Mouse (Mus musculus) stomach, embryonic 16.5 days (tissue): Measurements from ENCODE around the gene Rras. TPM values are rescaled to one million over a fixed set of nuclear protein-coding genes. Genes with fewer than 3 reads are reported as not detected.
A peak's percentile ranks its signal among the peaks of the same experiment; 100 is the strongest.

Source experiments
- ATAC-seq: fragments of 200-750 bp; cut with Nextera tagmentation; 2 replicates; pipeline ENCODE4 v1.8.0; 2017; ENCODE audit warnings: moderate number of reproducible peaks, moderate TSS enrichment; ENCODE audit not compliant: insufficient read depth, low FRiP score
- H3K27ac ChIP-seq: fragments of 300-500 bp; sonication (generic); 2 replicates; pipeline ENCODE4 v1.5.1; 2014; ENCODE audit warnings: low read length
- H3K27me3 ChIP-seq: fragments of 300-500 bp; sonication (generic); 2 replicates; pipeline ENCODE4 v1.6.1; 2014; ENCODE audit warnings: low read length, control low read depth, mixed read lengths; ENCODE audit not compliant: control insufficient read depth, insufficient read depth
- H3K36me3 ChIP-seq: fragments of 300-500 bp; sonication (generic); 2 replicates; pipeline ENCODE4 v1.6.1; 2014; ENCODE audit warnings: low read length; ENCODE audit not compliant: control insufficient read depth, insufficient read depth
- H3K4me1 ChIP-seq: fragments of 300-500 bp; sonication (generic); 2 replicates; pipeline ENCODE4 v1.6.1; 2014; ENCODE audit warnings: low read length, control low read depth, mixed read lengths; ENCODE audit not compliant: control insufficient read depth, insufficient read depth
- H3K4me2 ChIP-seq: fragments of 300-500 bp; sonication (generic); 2 replicates; pipeline ENCODE4 v1.6.1; 2014; ENCODE audit warnings: low read depth, low read length, mixed read lengths
- H3K4me3 ChIP-seq: fragments of 300-500 bp; sonication (generic); replicated peaks from 2 replicates; pipeline ENCODE4 v1.5.1; 2014; ENCODE audit warnings: mild to moderate bottlenecking, low read length
- H3K9ac ChIP-seq: fragments of 300-500 bp; sonication (generic); 2 replicates; pipeline ENCODE4 v1.6.1; 2014; ENCODE audit warnings: low read length
- H3K9me3 ChIP-seq: fragments of 300-500 bp; sonication (generic); replicated peaks from 2 replicates; pipeline ENCODE4 v1.6.1; 2016; ENCODE audit warnings: low read length, control low read depth; ENCODE audit not compliant: control insufficient read depth
- WGBS: fragments of 180-500 bp; shearing (Covaris S2); extraction: QIAGEN DNeasy Blood & Tissue Kit; methylation state at CpG from one replicate; pipeline ENCODE4 v1.1.7; 2014; 5-methylcytosine and 5-hydroxymethylcytosine counted together
- polyA plus RNA-seq: library from polyadenylated mRNA; unstranded; fragments of >200 nt; fragmentation: Nextera tagmentation; extraction: Ambion mirVana; gene quantifications from 2 replicates; pipeline ENCODE4 v1.2.1, GENCODE M21; 2015

Rras gene
- polyA plus RNA-seq, 1 experiment from 2014 or later: 68.0 TPM

DNA sequence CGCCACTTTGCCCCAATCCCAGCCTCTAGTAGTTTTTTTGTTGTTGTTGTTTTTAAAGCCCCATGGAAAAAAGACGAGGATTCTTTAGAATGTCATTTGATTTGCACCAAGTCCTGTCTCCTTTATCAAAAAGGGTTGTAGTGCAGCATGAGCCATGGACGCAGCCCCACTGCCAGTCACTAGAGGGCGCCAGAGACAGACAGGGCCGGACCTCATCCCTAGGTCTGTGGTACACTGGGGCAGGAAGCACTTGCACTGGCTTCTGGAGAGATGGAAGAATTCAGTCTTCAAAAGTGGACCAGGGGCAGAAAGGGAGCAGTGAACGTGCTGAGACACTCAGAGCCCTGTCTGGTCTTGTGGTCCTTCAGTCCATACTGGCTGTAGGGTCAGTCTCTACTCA, 34.7 kb upstream of the Rras start:
- Histone ChIP-seq H3K9ac (no peak overlapping the region), H3K4me3 (no peak overlapping the region), H3K9me3 (no peaks in the 10 kb centered on the region), H3K4me1 (peaks cover 20% of the 10 kb centered on the region), H3K27ac (no peak overlapping the region), H3K4me2 (no peak overlapping the region), H3K27me3 (no peaks in the 10 kb centered on the region), H3K36me3 (peaks cover 29% of the 10 kb centered on the region)
- no peak for ATAC-seq
- 29% methylated on average over 6 of the region's 6 CpGs for WGBS

DNA sequence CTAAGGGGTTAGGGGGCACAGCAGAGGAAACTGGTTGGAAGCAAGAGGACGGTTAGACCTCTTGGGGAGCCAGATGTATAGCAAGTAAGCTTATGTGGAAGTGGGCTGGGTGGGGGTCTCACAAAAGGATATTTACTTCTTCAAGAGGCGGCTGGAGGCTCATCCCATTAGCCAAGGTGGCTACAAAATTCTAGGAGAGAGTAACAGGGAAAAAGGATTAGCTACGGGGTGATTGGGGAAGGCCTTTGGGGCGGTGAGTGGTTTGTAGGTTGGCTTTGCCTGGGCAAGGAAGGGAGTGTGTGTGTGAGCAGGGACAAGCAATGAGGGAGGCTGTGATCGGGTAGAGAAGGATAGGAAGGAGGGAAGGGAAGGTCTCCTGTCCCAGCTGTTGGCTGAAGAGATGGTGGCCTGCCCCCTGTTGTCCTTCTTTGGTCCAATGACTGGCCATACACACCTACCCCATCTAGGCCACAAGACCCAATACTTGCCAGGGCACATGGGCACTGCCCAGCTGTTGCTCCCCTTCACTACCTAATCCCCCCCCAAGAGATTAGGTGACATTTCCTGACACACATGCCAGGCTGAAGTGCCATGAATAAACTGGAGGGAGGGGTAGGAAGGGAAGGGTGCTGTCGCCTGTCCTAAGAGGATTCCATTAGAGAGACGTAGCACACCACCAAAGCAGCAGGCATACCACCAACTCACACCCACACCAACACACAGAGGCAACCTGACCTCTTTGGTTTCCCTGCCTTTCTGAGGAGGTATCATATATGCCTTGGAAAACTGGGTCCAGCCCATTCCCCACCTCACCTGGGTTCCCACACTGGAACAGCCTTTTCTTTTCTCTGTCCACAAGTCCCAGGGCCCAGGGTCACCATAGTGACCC, 33.6 kb upstream of the Rras start:
- peaks cover 20% of the 10 kb centered on the region for H3K36me3 ChIP-seq
- peak overlapping the region; percentile 34; the same call in 1 of the 2 replicates for H3K9ac ChIP-seq
- H3K27me3 ChIP-seq: no peaks in the 10 kb centered on the region
- peaks cover 24% of the 10 kb centered on the region for H3K4me1 ChIP-seq
- 0 out of 2 replicates have a peak overlapping the region, but pooled peaks have one; percentile 97 for H3K4me3 ChIP-seq
- H3K9me3 ChIP-seq: no peaks in the 10 kb centered on the region
- WGBS: 67% methylated on average over 7 of the region's 7 CpGs
- peak overlapping the region; percentile 56 for H3K4me2 ChIP-seq
- 0 out of 2 replicates have a peak overlapping the region, but pooled peaks have one; percentile 26 for H3K27ac ChIP-seq
- no peak for ATAC-seq

DNA sequence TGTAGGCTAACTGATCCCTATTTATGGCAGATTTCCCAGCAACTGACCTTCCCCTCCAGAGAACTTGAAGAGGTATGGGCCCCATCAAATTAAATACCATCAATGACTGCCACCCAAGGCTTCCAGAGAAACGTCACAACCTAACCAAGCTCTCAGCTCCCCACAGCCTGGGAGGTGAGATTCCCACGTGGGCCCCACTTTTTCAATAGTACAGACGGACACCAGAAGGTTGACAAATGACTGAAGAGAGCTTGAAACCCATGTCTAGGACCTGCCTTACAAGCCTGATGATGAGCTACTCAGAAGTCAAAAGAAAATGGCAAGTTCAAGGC, 33.0 kb upstream of the Rras start:
- H3K4me2 ChIP-seq: peak overlapping the region; percentile 56
- peak overlapping the region; percentile 98; the same call in 1 of the 2 replicates for H3K9ac ChIP-seq
- H3K27ac ChIP-seq: 0 out of 2 replicates have a peak overlapping the region, but pooled peaks have one; percentile 5
- H3K4me3 ChIP-seq: peak overlapping the region; percentile 97
- ATAC-seq: no peak
- H3K4me1 ChIP-seq: peaks cover 24% of the 10 kb centered on the region
- H3K9me3 ChIP-seq: no peaks in the 10 kb centered on the region
- H3K27me3 ChIP-seq: no peaks in the 10 kb centered on the region
- 27% methylated on average over 3 of the region's 3 CpGs for WGBS
- H3K36me3 ChIP-seq: peaks cover 17% of the 10 kb centered on the region

DNA sequence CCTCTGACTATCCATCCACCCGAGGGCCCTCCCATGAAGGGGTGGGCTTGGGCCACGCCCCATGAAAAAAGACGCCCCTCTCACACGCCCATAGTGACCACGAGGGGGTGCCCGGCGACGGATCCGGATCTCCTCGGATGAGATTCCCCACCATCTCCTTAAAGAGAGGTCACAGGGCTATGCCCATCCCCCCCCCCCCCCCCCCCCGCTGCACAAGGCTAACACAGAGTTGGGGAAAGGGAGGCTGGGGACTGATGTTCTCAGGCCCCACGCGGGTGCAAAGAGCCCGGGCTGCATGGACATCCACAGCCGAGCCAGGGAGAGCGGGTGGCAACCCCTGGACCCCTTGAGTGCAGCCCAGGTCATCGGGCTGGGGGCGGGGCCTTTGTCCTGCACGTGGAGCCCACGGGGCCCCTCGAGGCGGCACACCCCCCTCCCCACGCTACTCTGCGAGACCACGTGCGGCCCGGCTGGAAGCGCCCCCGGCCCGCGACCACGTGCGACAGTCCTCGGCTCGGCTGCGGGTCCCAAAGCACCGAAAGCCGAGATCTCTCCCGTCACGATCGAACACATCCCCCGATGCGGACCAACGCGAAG, 32.1 kb upstream of the Rras start:
- H3K36me3 ChIP-seq: peaks cover 12% of the 10 kb centered on the region; the same call in 1 of the 2 replicates
- H3K9me3 ChIP-seq: no peaks in the 10 kb centered on the region
- H3K4me2 ChIP-seq: peak overlapping the region; percentile 56
- peak overlapping the region; percentile 97 for H3K4me3 ChIP-seq
- peak overlapping the region; percentile 96 for H3K27ac ChIP-seq
- no peaks in the 10 kb centered on the region for H3K27me3 ChIP-seq
- H3K4me1 ChIP-seq: peaks cover 24% of the 10 kb centered on the region
- 1% methylated on average over 44 of the region's 45 CpGs for WGBS
- peak overlapping the region; percentile 98 for H3K9ac ChIP-seq
- no peak; the same call in 1 of the 2 replicates for ATAC-seq

DNA sequence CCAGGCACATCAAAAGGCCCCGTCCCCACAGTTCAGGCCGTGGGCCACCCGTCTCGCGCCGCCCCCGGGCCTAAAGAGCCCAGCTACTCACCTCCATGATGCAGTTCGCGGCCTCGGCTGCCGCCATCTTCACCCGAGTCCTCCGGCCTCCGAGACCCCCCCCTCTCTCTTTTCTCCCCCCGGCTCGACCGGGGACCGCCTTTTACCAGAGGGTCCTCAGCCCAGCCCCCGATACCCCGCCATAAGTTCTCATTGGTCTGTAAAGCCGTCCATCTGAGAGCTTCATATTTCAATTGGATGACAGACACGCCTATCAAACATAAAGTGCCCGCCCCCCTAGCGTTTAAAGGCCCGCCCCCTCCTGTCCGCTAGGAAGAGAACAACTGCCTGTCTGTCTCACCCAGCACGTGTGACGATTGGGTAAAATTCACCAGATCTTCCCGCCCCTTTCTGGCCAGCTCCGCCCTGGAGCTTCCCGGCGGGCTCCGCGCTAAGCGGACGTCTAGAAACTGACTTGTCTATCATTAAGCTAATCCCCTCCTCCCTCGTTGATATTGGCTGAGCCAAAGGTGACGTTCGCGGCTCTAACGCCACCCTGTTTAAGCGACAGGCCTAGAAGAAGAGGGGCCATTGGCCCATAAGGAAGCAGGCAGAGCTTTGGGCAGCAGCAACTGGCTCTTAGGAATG, 31.4 kb upstream of the Rras start, which contains the start of gene Prmt1:
Gene Prmt1 (minus strand): TSS at position 377 of the 687 bp plus-strand sequence.
- peak; percentile 97 for ATAC-seq
- Histone ChIP-seq H3K36me3 (peaks cover 8% of the 10 kb centered on the region; the same call in 1 of the 2 replicates), H3K4me1 (peaks cover 24% of the 10 kb centered on the region), H3K27ac (peak within 1 kb of the TSS; percentile 96), H3K4me2 (peak within 1 kb of the TSS; percentile 56), H3K9me3 (no peaks in the 10 kb centered on the region), H3K27me3 (no peaks in the 10 kb centered on the region), H3K9ac (peak within 1 kb of the TSS; percentile 98), H3K4me3 (peak within 1 kb of the TSS; percentile 97)
- WGBS: under 1% methylated on average over 37 of the region's 42 CpGs

DNA sequence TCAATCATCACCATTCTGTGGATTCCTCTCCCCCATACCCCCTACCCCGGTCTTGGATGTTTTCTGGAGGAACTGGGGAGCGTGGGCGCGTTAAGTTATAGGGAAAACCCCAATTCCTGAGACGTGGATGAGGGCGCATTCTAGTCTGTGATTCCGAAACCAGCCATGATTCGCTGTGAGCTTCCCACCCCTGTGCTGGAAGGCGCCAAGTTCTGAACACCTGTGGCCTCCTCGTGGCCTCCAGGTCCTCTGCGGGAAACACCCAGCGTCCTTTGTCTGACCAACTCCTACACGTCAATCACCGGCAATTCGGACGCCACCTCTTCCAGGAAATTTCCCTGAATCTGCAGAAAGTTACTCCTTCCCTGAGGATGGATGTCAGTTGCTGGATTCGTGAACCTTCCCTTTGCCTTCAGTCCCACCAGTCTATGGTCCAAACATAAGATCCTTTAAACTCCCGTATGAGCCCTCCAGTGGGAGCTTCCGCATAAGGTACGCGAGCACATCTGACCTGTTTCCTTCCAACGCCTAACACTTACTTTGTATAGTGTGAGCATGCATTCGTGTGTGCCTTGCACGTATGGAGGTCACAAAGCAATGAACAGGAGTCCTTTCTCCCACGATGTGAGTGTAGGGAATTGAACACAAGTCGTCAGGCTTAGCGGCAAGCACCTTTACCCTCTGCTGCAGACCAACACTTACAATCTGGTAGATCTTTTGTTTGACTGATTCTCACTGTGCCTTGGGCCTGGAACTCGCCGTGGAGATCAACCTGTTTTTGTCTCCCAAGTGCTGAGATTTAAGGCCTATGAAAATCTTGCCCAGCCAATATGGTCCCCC, 30.7 kb upstream of the Rras start:
- Histone ChIP-seq H3K27me3 (no peaks in the 10 kb centered on the region), H3K4me3 (peak overlapping the region; percentile 97), H3K27ac (peak overlapping the region; percentile 96), H3K36me3 (peaks cover 3% of the 10 kb centered on the region; the same call in 1 of the 2 replicates), H3K9ac (peak overlapping the region; percentile 73), H3K9me3 (no peaks in the 10 kb centered on the region), H3K4me1 (peaks cover 24% of the 10 kb centered on the region), H3K4me2 (peak overlapping the region; percentile 54)
- peak; percentile 11 for ATAC-seq
- under 1% methylated on average over 29 of the region's 29 CpGs for WGBS

DNA sequence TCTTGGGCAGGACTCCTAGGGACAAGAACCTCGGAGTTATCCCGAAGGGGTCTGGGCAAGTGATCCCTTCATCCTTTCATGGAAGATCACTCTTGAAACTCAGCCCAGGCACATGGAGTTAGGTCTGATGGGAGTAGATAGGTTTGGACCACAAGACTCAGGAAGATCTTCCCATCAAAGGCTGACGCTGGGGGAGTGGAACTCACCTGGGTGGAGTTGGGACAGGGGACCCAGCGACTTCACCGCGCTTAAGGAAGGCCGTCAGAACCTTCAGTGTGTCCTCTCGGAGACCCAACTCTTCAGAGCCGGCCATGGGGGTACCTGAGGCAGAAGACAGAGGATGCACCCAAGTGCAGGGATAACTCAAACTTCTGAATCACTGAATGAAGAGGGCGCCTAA, 21.1 kb upstream of the Rras start:
- ATAC-seq: no peak

DNA sequence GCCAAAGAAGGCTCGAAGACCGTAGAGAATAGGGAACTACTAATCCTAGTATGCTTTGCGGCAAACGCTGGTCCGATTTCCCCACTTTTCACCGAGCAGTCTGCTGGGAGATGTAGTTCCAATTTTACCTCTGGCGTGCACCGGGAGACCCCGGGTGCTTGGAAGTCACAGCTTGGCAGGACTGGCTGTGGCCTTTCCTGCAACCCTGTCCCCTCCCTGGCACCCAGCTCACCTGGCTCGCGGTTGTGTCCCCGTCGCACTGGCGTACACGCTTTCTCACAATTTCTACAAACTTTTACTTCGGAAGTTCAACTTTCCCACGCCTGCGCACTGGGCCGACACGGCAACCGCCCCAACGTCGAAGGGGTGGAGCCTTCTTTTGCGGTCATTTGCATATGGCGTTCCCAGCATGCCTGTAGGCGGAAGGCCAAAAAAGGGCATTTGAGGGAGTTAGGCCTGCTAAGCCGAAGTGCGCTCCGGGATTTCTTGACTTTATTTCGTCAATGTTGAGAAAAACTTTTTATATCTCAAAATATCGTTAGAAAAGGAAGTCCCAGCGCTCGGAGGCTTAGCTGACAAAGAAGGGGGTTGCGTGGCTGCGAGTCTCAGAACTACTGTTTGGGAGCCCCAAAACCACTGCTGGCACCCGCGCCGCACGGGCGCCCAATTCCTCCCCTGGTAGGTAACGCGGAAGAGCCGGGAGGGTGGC, 20.4 kb upstream of the Rras start, which contains the start of gene Irf3:
Gene Irf3 (plus strand): TSS at position 418 of the 709 bp plus-strand sequence.
- Histone ChIP-seq H3K4me2 (peak within 1 kb of the TSS; percentile 94), H3K27me3 (no peaks in the 10 kb centered on the region), H3K27ac (peak within 1 kb of the TSS; percentile 92), H3K4me3 (peak within 1 kb of the TSS; percentile 82), H3K9me3 (no peaks in the 10 kb centered on the region), H3K9ac (peak within 1 kb of the TSS; percentile 89), H3K36me3 (peaks cover 32% of the 10 kb centered on the region), H3K4me1 (peaks cover 32% of the 10 kb centered on the region)
- under 1% methylated on average over 43 of the region's 43 CpGs for WGBS
- peak; percentile 93 for ATAC-seq

More for the DNA sequence above, 21.1 kb upstream of the Rras start:
- peak overlapping the region; percentile 91 for H3K27ac ChIP-seq
- peak overlapping the region; percentile 82 for H3K4me3 ChIP-seq
- no peaks in the 10 kb centered on the region for H3K9me3 ChIP-seq
- H3K27me3 ChIP-seq: no peaks in the 10 kb centered on the region
- 8% methylated on average over 10 of the region's 10 CpGs for WGBS
- H3K4me1 ChIP-seq: peaks cover 32% of the 10 kb centered on the region
- H3K9ac ChIP-seq: peak overlapping the region; percentile 89
- H3K36me3 ChIP-seq: peaks cover 31% of the 10 kb centered on the region
- peak overlapping the region; percentile 94 for H3K4me2 ChIP-seq
